Mouse (Mus musculus) E14TG2a.4 (cell line): ENCODE data around the gene Olfr1454.

Experiments
- CTCF ChIP-seq: conservative IDR thresholded peaks from 2 replicates; pipeline ENCODE4 v1.5.1; 2014; ENCODE audit warnings: low read length
- NANOG ChIP-seq: IDR thresholded peaks from 2 replicates; pipeline ENCODE4 v1.6.1; 2014; ENCODE audit warnings: borderline replicate concordance, low read length, mixed read lengths

GRCm38 (mm10) chr19:13097791-13098190 lies 37.4 kb downstream of the Olfr1454 start, which contains the start of gene Olfr1457:
- TF ChIP-seq CTCF (no peak), NANOG (no peak)
